Mouse (Mus musculus) CD8-positive naive resting alpha-beta T cell, adult 2 months (primary cell): ENCODE measurements around the gene Met.

Source experiments
- DNase-seq, 2 experiments: peaks; one replicate each; pipeline ENCODE4 v3.0.0; 2022; ENCODE audit warnings: low read depth in 2 of 2, low spot score in 2 of 2

Met gene

DNA sequence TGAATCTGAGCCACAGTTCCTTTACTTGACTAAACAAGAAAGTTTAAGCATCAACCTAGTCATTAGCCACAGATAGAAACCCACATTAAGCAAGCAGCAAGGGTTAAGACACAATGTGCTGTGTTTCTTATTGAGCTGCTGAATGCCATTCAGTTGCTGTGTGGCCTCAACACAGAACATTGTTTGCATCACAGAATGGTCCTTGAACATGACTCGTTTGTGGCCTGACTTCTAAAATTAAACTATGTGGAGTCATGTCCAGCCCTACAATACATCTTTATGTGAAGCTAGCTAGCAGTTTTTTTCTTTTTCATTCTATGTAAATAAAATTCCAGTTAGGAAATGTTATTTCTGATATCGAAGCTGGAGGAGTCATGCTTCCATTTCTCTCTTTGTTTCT, 27.2 kb downstream of the Met start:
- DNase-seq, result no peak

GRCm38 (mm10) chr6:17491502-17491901, 27.9 kb downstream of the Met start:
- no peak for DNase-seq

DNA sequence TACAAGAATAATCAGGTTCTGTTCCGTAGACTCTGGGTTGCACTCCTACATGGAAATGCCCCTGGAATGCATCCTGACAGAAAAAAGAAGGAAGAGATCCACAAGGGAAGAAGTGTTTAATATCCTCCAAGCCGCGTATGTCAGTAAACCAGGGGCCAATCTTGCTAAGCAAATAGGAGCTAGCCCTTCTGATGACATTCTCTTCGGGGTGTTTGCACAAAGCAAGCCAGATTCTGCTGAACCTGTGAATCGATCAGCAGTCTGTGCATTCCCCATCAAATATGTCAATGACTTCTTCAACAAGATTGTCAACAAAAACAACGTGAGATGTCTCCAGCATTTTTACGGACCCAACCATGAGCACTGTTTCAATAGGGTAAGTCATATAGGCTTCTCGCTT, 28.5 kb downstream of the Met start:
- DNase-seq, result no peak

DNA sequence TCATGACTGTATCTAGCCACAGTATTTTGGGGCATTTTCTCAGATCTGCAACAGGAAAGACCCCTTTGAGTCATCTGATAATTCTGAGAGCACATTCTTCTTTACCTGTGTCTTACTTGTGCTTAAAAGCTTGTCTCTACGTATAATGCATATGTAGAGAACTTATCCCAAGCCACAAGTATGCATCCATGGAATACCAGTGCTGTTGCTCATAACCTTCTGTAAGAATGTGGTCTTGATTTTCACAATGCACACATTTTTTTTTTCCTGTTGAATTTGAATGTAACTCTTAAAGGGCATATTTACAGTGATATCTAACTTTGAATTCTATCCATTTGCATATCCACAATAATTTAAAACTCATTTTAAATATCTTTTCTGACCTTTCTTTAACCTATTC, 31.8 kb downstream of the Met start:
- no peak for DNase-seq

DNA sequence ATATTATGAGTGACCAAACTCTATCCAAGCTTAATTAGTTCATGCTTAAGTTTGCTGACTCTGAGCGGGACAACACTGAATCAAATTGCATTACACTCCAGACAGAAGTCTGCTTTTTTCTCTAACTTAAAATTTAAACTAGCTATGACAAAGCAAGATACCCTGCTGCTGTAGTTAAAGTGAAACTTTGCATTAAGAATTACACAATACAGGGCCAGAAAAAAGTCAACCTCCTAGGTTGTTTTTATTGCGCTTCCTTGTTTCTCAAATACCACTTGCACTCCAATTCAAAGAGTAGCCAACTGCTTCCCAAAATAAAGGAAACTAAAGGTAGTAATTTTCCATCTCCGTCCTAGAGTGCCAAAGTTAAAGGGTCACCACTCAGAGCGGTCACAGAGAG, 33.8 kb downstream of the Met start:
- no peak for DNase-seq

GRCm38 (mm10) chr6:17498801-17499200, 35.2 kb downstream of the Met start:
- no peak for DNase-seq

DNA sequence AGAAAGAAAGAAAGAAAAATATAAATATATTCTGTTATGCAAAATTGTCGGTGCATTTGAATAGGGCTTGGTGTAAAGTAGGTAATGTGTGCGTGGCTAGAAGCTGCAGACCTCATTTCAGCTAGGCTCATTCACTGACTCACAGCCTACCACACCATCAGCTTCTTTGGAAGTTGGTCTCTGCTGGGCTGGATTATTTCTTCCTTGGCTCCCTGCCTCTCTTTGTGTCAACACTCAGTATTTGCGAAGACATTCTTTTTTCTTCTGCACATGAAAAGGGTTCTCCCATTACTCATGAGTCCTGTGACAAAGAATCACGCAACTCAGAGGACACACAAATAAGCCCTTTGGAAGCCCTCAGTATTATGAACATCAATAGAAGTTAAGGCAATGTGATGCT, 37.8 kb downstream of the Met start:
- no peak for DNase-seq

GRCm38 (mm10) chr6:17502311-17502710, 38.7 kb downstream of the Met start:
- DNase-seq, result no peak

DNA sequence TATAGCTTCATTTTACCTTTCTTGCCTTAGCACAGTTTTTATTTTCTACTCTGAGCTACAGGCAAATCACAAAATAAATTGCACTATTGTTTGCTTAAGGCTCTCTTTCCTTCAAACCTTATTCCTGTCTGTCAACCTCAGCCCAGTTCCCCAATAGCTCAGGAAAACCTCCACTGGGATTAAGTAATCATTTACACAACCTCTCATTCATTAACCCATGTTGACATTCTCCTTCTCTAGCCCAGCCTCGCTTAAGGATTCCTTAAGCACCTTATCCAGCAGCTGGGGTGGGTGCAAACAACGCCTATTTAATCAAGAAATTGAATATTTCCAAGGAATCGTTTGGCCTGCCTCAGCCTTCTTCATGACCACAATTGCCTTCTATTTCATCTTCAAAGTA, 40.1 kb downstream of the Met start:
- no peak for DNase-seq

DNA sequence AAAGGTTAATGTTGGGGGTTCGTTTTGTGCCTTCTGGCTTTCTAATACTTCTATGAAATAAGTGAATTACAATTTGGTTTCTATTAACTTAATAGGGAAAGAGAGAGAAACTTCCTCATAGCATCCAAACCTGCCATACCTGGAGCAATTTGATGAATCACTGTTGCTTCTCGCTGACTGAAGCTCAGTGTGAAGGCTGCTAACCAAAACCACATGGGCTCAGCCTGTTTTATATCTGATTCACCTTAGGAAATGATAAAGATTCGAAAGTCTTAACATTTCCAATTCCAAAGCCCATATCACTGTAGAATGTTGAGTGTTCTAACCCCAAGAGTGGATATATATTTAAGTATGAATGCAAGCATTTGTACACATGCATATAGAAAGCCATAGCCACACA, 41.9 kb downstream of the Met start:
- no peak for DNase-seq

DNA sequence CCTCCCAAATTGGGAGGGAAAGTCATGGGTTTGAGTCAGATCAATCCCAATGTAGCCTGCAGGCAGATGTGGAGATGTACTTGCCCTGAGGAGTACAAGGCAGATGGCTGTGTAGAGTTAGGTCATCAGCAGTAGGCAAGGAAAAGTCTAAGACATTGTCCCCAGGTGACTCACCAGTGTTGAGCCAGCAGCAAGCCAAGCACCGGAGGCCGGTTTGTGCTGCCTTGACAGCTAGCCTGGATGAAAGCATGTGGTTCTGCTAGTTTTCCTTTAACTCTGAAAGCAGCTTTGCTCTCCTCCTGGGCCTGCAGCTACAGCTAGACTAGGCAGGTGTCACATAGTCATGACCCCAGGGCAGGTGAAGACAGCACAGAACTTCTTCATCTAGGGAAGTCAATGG, 43.2 kb downstream of the Met start:
- no peak for DNase-seq

DNA sequence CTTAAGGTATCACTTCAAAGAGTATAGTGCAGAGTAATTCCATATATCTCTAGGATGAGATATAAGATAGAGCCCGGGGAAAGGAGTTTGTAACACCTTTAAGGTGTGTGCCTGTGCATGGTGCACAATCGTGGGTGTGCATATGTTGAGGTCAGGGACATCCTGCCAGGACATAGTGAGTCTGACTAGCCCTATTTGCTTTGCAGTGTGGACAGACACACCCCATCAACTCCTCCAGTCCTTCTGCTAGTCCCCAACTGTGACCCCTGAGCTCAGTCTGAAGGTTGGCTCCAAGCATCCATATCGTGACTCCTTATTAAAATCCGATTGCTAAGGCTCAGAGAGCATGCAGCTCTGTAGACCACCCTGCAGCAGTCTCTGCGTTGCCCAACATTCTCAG, 44.6 kb downstream of the Met start:
- DNase-seq, result no peak

- DNase-seq, result no peak
Measured at GRCm38 (mm10) chr6:17508604-17509372, 45.2 kb downstream of the Met start.

GRCm38 (mm10) chr6:17513381-17513780, 49.8 kb downstream of the Met start:
- no peak for DNase-seq

GRCm38 (mm10) chr6:17515775-17516460, 52.3 kb downstream of the Met start:
- DNase-seq, result no peak

- no peak for DNase-seq
Measured at GRCm38 (mm10) chr6:17521901-17522717, 58.5 kb downstream of the Met start.

- no peak for DNase-seq
Measured at GRCm38 (mm10) chr6:17522917-17523316, 59.3 kb downstream of the Met start.

DNA sequence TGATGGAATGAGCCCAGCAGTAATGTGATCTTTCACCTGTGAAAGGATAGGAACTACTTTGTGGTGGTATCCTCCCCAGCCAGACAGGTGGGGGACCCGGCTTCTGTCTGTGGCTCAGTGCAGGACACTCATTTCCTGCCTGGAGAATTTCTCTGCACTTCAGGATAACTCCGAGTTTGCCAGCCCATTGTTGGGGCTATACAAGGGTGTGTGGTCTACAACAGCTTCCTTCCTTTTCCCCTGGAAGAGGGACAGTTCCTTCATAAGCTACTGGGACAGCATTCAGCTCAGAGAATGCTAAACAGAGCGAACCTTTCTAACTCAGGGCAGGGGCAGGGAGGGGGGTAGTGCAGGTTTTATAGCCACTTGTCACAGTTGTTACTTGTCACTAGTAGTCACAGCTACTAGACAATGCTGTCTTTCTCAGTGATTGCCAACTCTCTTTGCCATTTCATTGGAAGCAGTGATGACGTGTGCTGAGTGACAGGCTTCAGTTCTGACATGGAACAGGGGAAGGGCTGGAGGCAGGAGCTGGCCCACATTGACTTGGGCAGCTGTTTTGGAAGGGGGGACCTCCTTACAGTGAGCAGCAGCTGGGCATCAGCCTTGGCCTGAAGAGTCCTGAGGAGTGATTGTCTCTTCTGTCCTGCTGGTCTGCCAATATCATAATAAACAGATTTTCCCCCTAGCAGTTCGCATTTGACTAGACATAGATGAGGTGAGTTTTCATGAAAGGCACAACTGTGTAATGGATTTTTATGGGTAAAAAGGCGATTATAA, 66.1 kb downstream of the Met start:
- DNase-seq, result no peak

DNA sequence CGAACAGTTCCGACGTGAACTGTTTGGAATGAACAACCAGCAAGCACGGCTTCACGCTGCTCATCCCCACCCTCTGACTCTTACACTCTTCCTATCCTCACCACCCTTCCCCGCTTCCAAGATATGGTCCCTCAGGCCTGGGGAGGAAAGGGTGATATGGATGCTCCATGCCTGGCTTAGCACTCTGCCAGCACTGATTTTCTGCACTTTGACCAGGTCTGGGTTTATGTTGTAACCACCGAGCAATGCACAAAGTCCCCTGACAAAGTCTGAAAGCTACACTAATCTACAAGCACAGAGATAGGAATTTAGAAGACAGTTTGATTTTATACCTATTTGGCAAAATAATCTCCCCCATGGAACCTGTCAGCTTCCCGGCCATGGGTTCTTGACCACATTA, 78.0 kb downstream of the Met start:
- no peak for DNase-seq

GRCm38 (mm10) chr6:17542383-17542782, 78.8 kb downstream of the Met start:
- no peak for DNase-seq

DNA sequence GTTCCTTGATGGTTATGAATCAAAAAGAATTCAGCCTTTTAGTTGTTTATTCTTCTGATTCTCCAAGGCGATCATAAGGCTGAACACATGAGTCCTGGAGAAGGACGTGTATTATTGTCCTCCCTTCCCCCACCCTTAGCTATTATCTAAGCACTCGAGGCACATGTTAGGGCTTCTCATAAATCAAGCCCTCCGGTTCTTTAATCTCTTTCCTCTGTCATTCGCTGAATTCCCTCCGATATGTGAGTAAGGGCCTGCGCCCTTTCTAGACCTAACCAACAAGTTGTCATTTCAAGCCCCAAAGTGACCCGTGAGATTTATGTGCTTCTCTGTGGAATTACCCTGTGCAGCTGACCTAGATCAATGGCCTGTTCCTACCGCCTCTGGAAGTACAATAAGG, 81.9 kb downstream of the Met start:
- no peak for DNase-seq
